Mouse (Mus musculus): ENCODE results near the gene Adarb2.

DNA sequence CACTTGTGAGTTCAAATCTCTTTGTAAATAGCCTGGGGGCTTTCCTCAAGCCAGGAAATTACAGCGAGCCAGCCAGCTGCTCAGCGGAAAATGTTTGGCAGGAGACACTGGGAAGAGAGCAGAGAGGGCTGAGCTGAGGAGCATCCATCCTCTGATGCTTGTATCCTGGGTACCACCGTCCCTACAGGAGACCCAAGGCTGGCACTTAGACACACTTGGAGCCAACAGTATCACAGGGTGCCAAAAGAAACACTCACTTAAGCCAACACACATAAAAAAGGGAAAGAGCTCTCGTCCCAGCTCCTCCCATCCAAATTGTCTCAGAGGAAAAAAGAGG lies 779 bp downstream of the Adarb2 start:
- no peak for TF ChIP-seq EP300 (IDR thresholded peaks at IDR 0.05)
- TF ChIP-seq CTCF (IDR thresholded peaks at IDR 0.05) = no peak

Data from lung, postnatal 0 days (tissue).